Mouse (Mus musculus) liver, postnatal 0 days (tissue): ENCODE measurements around the gene Gm20388. TPM values are rescaled to one million over a fixed set of nuclear protein-coding genes. Genes with fewer than 3 reads are reported as not detected.
A peak's percentile ranks its signal among the peaks of the same experiment; 100 is the strongest.

ENCODE experiments used
- ATAC-seq: fragments of 200-750 bp; cut with Nextera tagmentation; 2 replicates; pipeline ENCODE4 v1.8.0; 2017; ENCODE audit warnings: mild to moderate bottlenecking, moderate library complexity
- DNase-seq: peaks from one replicate; pipeline ENCODE4 v3.0.0-alpha.2; 2016
- H3K27ac ChIP-seq: fragments of 300-500 bp; sonication (generic); 2 replicates; pipeline ENCODE4 v1.5.1; 2014; ENCODE audit warnings: antibody characterized with exemption, moderate library complexity, mild to moderate bottlenecking, low read depth
- H3K27me3 ChIP-seq: fragments of 300-500 bp; sonication (generic); 2 replicates; pipeline ENCODE4 v1.6.1; 2014; ENCODE audit warnings: low read length, control low read depth, mixed read lengths; ENCODE audit not compliant: insufficient read depth
- H3K36me3 ChIP-seq: fragments of 300-500 bp; sonication (generic); replicated peaks from 2 replicates; pipeline ENCODE4 v1.6.1; 2014; ENCODE audit warnings: mild to moderate bottlenecking, control low read depth, low read length, moderate library complexity, mixed read lengths; ENCODE audit not compliant: insufficient read depth
- H3K4me1 ChIP-seq: fragments of 300-500 bp; sonication (generic); 2 replicates; pipeline ENCODE4 v1.6.1; 2014; ENCODE audit warnings: antibody characterized with exemption, mild to moderate bottlenecking, control low read depth; ENCODE audit not compliant: insufficient read depth
- H3K4me2 ChIP-seq: fragments of 300-500 bp; sonication (generic); 2 replicates; pipeline ENCODE4 v1.6.1; 2014; ENCODE audit warnings: low read depth, mild to moderate bottlenecking, low read length, moderate library complexity, mixed read lengths
- H3K4me3 ChIP-seq: fragments of 300-500 bp; sonication (generic); 2 replicates; pipeline ENCODE4 v1.5.1; 2014; ENCODE audit warnings: low read depth, low read length
- H3K9ac ChIP-seq: fragments of 300-500 bp; sonication (generic); replicated peaks from 2 replicates; pipeline ENCODE4 v1.6.1; 2014; ENCODE audit warnings: mild to moderate bottlenecking, moderate library complexity
- H3K9me3 ChIP-seq: fragments of 300-500 bp; sonication (generic); 2 replicates; pipeline ENCODE4 v1.6.1; 2016; ENCODE audit warnings: mild to moderate bottlenecking, control low read depth, low read length, mixed read lengths
- CTCF ChIP-seq: sonication (generic); IDR thresholded peaks from 2 replicates; pipeline ENCODE4 v1.5.1; 2016; ENCODE audit warnings: antibody characterized with exemption, low read depth
- EP300 ChIP-seq: IDR thresholded peaks from 2 replicates; pipeline ENCODE4 v1.6.1; 2016; ENCODE audit warnings: antibody characterized with exemption, low read depth, mild to moderate bottlenecking
- WGBS: fragments of 180-500 bp; shearing (Covaris S2); extraction: QIAGEN DNeasy Blood & Tissue Kit; methylation state at CpG from one replicate; pipeline ENCODE4 v1.1.7; 2014; ENCODE audit not compliant: insufficient replicate concordance; 5-methylcytosine and 5-hydroxymethylcytosine counted together
- polyA plus RNA-seq: library from polyadenylated mRNA; unstranded; fragments of >200 nt; fragmentation: Nextera tagmentation; extraction: Ambion mirVana; gene quantifications from 2 replicates; pipeline ENCODE4 v1.2.1, GENCODE M21; 2015

Gene Gm20388
- polyA plus RNA-seq, 1 experiment from 2014 or later: not detected

DNA sequence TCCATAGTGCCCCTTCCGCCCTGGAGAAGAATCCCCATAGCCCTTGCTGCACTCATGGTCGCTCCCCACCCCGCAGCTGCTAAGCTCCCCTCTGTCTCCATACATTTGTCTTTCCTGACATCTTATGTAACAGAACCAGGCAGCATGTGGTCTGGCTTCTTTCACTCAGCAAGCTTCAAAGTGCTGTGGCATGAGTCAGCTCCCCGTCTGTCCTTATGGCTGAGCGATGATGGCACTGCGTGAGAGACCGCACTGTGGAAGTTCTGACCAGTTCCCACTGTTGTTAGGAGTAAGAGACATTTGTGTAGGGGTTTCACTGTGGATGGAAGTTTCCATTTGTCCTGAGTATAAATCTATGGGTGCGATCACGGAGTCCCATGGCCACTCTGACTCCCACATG, 2270.8 kb downstream of the Gm20388 start:
- Histone ChIP-seq H3K9ac (no peak overlapping the region), H3K4me1 (no peaks in the 10 kb centered on the region; the same call in 1 of the 2 replicates), H3K36me3 (no peaks in the 10 kb centered on the region), H3K4me2 (no peak overlapping the region), H3K27me3 (peaks cover 3% of the 10 kb centered on the region; the same call in 1 of the 2 replicates), H3K27ac (no peak overlapping the region), H3K4me3 (no peak overlapping the region), H3K9me3 (no peaks in the 10 kb centered on the region)
- TF ChIP-seq EP300: no peak
- TF ChIP-seq CTCF: no peak
- ATAC-seq (no peak), DNase-seq (no peak)
- WGBS: 45% methylated on average over 9 of the region's 9 CpGs

DNA sequence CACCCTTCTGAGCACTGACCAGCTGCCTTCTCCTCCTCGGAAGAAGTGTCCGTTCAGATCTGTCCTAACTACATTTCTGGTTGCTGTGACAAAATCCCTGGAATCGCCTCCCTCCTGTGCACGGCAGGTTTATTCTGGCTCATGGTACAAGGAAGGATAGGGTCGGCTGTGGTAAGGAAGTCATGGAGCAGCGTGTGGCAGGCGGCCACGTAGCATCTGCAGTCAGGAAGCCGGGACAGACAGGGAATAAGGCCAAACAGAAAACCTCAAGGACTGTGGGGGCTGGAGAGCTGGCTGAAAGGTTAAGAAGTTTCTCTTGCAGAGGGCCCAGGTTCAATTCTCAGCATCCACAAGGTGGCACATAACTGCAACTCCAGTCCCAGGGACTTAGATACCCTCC, 2271.3 kb downstream of the Gm20388 start:
- 51% methylated on average over 9 of the region's 9 CpGs for WGBS
- no peak overlapping the region for H3K4me2 ChIP-seq

DNA sequence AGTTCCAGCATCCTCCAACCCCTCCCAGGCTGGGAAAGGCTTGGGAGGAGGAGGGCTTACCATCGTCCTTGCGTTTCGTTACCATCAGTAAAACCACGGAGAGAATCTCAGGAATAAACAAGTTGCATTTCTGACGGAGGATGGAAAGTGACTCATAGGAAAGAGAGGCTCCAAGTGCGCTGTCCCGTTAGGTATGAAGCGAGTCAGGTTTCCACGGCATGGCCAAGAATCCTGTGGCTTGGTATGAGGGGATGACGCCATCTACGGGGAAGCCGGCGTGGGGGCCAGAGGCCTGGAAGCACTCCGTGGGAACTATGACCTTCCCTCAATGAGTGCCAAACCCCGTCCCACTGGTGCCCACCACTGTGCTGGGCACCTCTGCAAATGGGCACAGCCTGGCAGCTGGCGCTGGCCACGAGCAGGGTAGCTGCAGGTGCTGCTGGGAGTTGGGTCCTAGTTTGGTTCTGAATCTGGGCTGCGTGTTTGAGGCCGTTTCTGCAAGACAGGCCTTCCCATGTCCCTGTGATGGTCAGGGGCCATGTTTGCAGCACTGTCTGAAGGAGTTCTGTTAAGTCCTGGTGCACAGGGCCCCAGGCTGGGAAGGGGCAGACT, 2275.8 kb downstream of the Gm20388 start:
- TF ChIP-seq EP300 (no peak), CTCF (no peak)
- H3K4me2 ChIP-seq: no peak overlapping the region
- no peaks in the 10 kb centered on the region for H3K36me3 ChIP-seq
- no peak overlapping the region for H3K4me3 ChIP-seq
- H3K9me3 ChIP-seq: no peaks in the 10 kb centered on the region
- ATAC-seq (no peak), DNase-seq (no peak)
- no peak overlapping the region for H3K9ac ChIP-seq
- WGBS: 73% methylated on average over 19 of the region's 19 CpGs
- no peaks in the 10 kb centered on the region for H3K4me1 ChIP-seq
- H3K27me3 ChIP-seq: no peaks in the 10 kb centered on the region; the same call in 1 of the 2 replicates
- no peak overlapping the region for H3K27ac ChIP-seq

More for the DNA sequence above, 2271.3 kb downstream of the Gm20388 start:
- no peak for DNase-seq
- ATAC-seq: no peak
- no peak overlapping the region for H3K9ac ChIP-seq
- no peak overlapping the region for H3K27ac ChIP-seq
- H3K27me3 ChIP-seq: peaks cover 3% of the 10 kb centered on the region; the same call in 1 of the 2 replicates
- H3K4me1 ChIP-seq: no peaks in the 10 kb centered on the region; the same call in 1 of the 2 replicates
- no peak overlapping the region for H3K4me3 ChIP-seq
- no peaks in the 10 kb centered on the region for H3K9me3 ChIP-seq
- no peaks in the 10 kb centered on the region for H3K36me3 ChIP-seq
- no peak for TF ChIP-seq EP300
- TF ChIP-seq CTCF: no peak

DNA sequence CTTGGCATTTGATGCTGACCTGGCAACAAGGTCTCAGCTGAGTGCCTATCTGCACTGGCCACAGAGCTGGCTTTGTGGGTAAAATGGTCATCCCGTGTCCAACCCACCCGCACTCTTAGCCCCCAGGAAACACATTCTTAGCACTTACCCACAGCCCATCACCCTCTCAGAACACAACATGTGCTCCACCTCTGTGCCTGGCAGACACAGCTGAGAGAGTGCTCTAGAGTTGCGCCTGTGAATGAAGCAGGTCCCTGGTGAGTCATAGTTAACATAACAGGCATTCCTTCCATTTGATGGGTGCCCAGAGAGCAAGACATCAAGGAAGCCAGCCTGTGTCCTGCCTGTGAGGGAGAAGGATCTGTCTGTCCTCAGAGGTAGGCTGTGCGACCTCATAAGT, 2276.6 kb downstream of the Gm20388 start:
- WGBS: 77% methylated on average over 4 of the region's 4 CpGs
- TF ChIP-seq EP300 (no peak), CTCF (no peak)
- H3K27ac ChIP-seq: no peak overlapping the region
- H3K9ac ChIP-seq: no peak overlapping the region
- no peak for ATAC-seq
- H3K27me3 ChIP-seq: no peaks in the 10 kb centered on the region; the same call in 1 of the 2 replicates
- H3K36me3 ChIP-seq: no peaks in the 10 kb centered on the region
- DNase-seq: no peak
- no peak overlapping the region for H3K4me2 ChIP-seq
- H3K9me3 ChIP-seq: no peaks in the 10 kb centered on the region
- H3K4me1 ChIP-seq: no peaks in the 10 kb centered on the region
- no peak overlapping the region for H3K4me3 ChIP-seq

DNA sequence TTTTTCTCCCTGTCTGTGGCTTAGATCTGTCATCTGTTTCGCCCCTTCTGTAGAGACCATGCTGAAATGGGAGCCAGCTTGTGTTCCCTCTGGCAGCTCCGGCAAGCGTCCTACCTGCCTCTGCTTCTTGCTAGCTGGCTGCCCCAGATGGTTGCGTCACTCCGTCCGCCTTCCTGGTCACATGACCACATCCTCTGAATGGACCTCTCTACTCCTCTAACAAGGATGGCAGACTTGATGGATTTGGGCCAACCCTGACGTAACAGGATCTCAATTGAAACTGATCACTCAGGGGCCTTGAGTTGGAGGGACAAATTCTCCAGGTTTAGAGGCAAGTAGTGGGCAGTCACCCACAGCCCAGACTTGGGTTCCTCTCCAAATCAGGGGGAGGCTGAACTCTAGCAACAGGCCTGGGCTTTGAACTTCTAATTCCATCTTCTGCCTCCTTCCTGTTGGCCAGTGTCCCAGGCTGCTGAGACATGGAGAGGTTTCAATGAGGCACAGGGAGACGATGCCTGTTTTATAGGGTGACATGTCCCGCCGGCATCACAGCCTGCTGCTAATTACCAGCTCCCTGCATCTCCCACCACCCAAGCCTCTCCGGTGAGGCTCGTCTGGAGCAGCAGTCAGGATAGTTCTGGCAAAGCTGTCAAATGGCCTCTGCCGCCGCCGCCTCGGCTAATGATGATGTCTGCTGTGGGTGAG, 2279.9 kb downstream of the Gm20388 start:
- Histone ChIP-seq H3K4me1 (no peaks in the 10 kb centered on the region), H3K27ac (no peak overlapping the region), H3K4me3 (no peak overlapping the region), H3K9me3 (no peaks in the 10 kb centered on the region), H3K9ac (no peak overlapping the region), H3K4me2 (no peak overlapping the region), H3K27me3 (no peaks in the 10 kb centered on the region; the same call in 1 of the 2 replicates), H3K36me3 (no peaks in the 10 kb centered on the region)
- TF ChIP-seq EP300: no peak
- no peak for TF ChIP-seq CTCF
- peak; percentile 29 for DNase-seq
- no peak for ATAC-seq
- 38% methylated on average over 16 of the region's 16 CpGs for WGBS

DNA sequence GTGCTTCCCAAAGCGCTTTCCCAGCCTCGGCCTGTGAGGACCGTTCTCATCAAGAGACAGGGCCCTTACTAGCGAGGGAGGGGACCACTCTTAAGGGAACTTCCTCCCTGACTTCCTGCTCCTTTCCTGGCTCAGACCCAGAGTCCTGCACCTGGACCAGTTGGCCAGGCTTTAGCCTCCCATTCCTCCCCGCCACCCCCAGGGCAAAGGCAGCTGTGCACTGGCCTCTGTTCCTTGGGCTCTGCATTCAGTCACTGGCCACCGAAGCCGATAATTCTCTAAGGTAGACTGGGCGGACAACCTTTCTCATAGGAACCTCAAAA, 2280.4 kb downstream of the Gm20388 start:
- DNase-seq (no peak), ATAC-seq (no peak)
- H3K27me3 ChIP-seq: no peaks in the 10 kb centered on the region; the same call in 1 of the 2 replicates
- H3K4me1 ChIP-seq: no peaks in the 10 kb centered on the region
- H3K36me3 ChIP-seq: no peaks in the 10 kb centered on the region
- H3K4me3 ChIP-seq: no peak overlapping the region
- no peak overlapping the region for H3K27ac ChIP-seq
- no peak overlapping the region for H3K9ac ChIP-seq
- no peak overlapping the region for H3K4me2 ChIP-seq
- TF ChIP-seq EP300 (no peak), CTCF (no peak)
- no peaks in the 10 kb centered on the region for H3K9me3 ChIP-seq
- WGBS: 55% methylated on average over 8 of the region's 8 CpGs
